Mouse (Mus musculus) erythroid progenitor cell, adult 5-6 weeks (primary cell): ENCODE measurements around the gene Colec11. TPM values are rescaled to one million over a fixed set of nuclear protein-coding genes. Genes with fewer than 3 reads are reported as not detected.
A peak's percentile ranks its signal among the peaks of the same experiment; 100 is the strongest.

ENCODE experiments used
- ATAC-seq: replicated peaks from 2 replicates; pipeline ENCODE4 v1.8.0; 2016; ENCODE audit warnings: moderate number of reproducible peaks, mild to moderate bottlenecking, moderate TSS enrichment, inconsistent platforms; ENCODE audit not compliant: poor library complexity, low FRiP score, severe bottlenecking
- total RNA-seq, 2 experiments: library from RNA; stranded (forward) in 1 of 2; stranded (reverse) in 1 of 2; fragments of 150-400 nt in 1 of 2; fragments of 186-747, 209-891 nt in 1 of 2; gene quantifications; 2 replicates each; pipeline versions ENCODE4 v1.2.3 to v1.2.4; 2015 to 2017; ENCODE audit warnings: low replicate concordance in 2 of 2

Gene Colec11
- total RNA-seq (2015; ENCODE audit: low replicate concordance): not detected in 2 replicates
- total RNA-seq (2017; ENCODE audit: low replicate concordance): not detected in 2 replicates

DNA sequence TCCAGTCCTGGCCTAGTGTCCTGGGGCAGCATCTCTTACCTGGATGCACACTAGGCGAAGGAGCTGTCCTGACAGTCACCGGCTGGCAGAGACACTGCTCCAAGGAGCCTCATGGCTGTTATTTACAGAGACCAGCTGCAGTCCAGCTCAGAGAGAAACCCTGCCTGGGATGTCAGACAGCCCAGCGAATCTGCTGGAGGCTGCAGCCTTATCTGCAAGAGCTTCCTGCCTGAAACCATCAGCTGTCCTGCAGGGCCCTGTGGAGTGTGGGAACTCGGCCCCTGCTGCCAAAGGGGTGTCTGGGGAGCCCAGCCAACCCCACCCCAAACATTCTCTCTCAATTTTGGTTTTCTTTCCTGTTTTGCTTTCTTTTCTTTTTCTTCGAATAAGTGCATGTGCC, at the start of gene Colec11:
TSS of gene Colec11 (minus strand) at position 183 of the 400 bp plus-strand sequence.
- ATAC-seq: no peak

DNA sequence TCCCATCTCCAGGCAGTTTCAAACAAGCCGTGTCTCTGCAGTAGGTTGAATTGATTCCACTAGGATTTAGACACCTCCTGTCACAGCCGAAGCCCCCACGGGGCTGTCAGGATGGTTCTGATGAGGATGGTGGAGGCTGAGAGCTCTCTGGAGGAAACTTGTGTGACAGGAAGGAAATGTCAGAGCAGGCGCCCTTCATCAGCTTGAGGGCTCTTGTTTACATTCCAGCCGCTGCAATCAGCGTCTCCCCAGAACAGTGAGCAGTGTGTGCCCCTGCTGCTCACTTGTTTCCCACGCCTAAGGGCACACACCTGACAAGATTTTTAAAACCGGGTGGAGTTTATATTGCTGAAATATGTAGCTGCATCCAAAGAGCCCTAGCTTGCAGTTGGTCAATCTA, 44.1 kb upstream of the Colec11 start:
- ATAC-seq: no peak

DNA sequence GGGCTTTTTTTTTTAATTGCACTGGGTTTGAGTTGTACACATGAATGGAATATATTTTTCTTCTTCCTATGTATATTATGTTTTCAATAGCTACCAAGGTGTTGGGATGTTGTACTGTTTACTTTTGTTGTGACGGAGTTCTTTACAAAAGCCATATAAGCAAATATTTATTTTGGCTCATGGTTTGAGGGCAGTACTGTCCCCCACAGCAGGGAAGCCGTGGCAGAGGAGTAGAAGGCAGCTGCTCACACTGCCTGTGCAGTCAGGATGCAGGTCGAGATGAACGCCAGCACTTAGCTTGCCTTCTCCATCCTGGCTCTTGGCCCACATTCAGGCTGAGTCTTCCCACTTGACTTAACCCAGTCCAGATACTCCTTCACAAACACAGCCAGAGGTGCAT, 43.6 kb upstream of the Colec11 start:
- ATAC-seq: no peak

DNA sequence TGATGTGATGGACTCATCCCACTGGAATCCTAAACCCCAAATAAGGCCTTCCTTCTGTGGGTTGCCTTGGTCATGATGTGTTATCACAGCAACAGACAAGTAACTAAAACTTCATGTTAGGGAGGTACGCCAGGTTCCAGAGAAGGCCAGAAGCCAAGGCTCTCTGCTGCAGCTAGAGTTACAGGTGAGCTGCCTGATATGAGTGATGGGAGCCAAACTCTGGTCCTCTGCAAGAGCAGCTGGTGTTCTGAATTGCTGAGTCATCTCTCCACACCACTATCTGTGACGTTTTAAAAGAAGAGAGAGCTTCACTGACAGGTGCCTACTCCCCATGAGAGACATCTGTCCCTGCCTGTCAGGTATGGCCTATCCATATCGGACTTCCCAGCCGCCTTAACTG, 39.5 kb upstream of the Colec11 start:
- ATAC-seq: no peak

DNA sequence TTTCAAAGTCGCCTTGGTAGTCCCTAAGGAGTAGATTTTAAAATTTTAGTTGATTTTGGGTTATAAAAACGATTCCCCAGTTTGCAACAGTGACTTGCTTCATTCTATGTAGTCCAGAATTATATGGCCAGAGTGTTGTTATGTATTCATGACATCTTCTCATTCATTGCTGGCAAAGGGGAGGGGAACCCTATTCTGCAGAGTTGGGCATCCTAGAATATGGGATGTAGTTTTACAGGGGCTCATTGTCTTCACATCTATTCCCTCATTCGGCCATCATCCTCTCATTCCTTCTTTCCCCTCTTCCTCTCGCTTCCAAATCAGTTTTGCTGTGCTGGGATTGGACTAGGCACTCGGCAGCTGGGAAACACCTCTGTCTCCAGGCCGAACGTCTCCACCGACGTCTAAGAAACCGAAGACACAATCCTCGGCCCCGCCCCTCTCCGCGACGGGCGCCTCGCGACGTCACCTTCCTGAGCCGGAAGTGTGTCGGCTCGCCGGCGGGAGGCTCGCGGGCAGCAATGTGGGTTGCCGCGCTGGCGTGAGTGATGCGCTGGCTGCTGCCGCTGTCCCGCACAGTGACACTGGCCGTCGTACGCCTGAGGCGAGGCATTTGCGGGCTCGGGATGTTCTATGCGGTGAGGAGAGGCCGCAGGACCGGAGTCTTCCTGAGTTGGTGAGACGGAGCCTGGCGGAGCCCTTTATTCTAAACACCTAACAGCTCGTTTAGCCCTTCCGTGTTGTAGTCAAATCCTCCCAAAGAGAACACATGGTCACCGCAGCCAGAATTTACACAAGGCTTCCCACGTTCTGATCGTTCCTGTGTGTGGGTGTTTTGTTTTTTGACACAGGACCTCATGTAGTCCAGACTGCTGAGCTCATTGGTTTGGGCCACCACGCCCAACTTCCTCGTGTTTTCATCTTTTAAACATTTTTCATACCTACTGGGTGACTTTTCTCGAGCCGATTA, 26.2 kb upstream of the Colec11 start, which contains the start of gene Rnaseh1:
TSS of gene Rnaseh1 (plus strand) at position 462 of the 970 bp plus-strand sequence.
- ATAC-seq: peak; percentile 100

DNA sequence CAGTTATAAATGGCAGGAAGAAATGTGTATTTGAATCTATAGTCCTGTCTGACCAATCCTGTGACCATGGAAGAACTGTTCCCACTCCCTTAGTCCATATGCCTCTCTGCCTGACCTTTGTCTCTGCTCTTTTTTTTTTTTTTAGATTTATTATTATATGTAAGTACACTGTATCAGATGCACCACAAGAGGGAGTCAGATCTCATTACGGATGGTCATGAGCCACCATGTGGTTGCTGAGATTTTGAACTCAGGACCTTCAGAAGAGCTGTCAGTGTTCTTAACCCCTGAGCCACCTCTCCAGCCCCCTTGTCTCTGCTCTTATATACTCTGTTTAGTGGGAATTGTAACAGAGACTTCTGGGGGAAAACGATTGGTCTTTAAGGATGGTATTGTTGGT, 15.6 kb upstream of the Colec11 start:
- no peak for ATAC-seq

DNA sequence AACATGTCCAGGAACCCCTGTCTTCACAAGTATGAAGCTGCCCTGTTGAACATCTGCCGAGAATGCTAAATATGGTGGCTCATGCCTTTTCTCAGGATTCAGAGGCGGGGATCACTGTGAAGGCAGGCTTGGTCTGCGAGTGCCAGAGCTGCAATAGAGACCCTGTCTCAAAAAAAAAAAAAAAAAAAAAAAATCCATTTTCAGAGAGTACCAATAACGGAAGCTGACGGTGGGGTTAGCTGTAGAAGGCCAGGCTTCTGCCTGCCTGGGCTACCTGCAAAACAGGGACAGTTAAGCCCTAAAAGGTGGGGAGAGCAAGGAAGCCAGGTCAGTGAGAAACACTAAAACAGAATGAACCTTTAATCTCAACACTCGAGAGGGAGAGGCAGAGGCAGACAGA, 13.4 kb upstream of the Colec11 start:
- no peak for ATAC-seq

DNA sequence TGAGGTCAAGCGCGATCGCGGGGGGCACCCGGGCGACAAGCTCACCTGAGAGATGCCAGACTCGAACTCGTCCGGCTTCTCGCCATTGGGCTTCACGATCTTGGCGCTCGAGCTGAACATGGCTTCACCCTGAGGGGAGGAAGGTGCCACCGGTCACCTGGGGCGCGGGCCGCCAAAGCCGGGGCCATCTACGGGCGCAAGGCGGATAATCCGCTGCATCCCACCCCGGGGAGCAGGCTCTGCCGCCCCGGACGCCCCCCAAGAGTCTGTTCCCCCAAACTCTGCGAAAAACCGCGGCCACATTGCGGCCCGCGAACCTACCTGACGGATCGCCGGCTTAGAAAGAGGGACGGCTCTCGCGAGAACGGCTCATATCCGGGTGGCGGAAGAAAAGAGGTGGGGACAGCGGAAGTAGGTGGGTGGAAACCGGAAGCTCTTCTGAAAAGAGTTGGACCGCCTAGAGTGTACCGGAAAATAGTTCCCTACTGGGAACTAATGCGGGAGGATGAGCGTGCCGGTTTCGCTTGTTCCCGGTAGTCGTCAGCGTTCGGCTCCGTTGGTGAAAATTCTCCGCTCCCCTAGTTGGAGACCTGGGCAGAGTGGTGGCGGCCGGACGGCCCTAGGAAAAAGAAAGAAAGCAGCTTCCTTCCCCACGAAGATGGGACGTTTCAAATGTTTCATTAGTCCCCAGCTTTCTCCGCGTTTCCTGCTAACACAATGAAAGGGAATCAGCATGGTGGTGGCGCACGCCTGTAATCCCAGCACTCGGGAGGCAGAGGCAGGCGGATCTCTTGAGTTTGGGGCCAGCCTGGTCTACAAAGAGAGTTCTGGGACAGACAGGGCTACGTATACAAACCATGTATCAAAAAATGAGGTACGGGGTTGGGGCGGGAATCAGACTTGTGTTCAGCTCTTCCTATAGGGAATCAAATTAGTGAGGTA, 12.6 kb upstream of the Colec11 start, which contains the start of gene Rps7:
TSS of gene Rps7 (minus strand) at position 419 of the 942 bp plus-strand sequence.
- ATAC-seq: peak; percentile 98

DNA sequence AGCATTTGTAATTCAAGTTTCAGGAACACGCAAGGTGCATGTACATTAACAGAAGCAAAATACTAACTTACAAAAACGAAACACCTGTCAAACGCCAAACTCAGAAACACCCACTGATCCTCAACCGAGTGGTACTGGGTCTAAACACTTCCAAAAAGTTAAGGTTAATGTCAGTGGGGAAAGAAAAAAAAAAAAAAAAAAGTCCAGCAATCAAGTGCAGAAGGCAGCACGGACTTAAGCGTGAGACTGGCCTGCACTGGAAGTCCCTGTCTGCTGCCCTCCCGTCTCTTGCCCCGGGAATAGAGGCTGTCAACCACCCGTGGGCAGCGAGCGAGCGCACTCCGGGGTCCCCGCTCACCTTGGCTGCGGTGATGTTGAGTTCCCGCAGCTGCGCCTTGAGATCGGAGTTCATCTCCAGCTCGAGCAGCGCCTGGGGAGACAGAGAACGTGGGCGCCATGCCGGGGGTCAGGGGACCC, 11.9 kb upstream of the Colec11 start:
- peak; percentile 41; the same call in 1 of the 2 replicates for ATAC-seq

DNA sequence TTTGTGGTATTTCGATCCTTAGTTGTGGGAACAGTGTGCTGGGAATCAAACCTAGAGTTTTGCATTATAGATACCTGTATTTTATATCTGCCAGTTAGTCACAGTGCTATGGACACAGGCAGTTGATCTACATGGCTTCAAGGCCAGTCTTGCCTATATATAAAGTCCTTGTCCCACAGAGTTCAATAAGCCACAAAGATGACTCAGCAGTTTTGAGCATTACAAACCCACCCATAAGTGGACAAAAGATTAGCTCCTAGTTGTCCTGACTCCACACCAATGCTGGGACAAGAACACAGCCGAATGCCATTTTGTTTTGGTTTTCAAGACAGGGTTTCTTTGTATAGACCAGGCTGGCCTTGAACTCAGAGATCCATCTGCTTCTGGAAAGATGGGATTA, 5.3 kb upstream of the Colec11 start:
- no peak for ATAC-seq

DNA sequence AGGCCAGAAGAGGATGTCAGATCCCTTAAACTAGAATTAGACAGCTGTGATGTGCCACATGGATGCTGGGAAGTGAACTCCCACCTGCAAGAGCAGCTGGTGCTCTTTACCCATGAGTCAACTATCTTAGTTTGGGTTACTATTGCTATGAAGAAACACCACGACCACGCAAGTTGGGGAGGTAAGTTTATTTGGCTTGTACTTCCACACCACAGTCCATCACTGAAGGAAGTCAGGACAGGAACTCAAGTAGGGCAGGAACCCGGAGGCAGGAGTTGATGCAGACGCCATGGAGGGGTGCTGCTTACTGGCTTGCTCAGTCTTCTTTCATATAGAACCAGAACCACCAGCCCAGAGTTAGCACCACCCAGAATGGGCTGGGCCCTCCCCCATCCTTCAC, 3.9 kb upstream of the Colec11 start:
- ATAC-seq: no peak

DNA sequence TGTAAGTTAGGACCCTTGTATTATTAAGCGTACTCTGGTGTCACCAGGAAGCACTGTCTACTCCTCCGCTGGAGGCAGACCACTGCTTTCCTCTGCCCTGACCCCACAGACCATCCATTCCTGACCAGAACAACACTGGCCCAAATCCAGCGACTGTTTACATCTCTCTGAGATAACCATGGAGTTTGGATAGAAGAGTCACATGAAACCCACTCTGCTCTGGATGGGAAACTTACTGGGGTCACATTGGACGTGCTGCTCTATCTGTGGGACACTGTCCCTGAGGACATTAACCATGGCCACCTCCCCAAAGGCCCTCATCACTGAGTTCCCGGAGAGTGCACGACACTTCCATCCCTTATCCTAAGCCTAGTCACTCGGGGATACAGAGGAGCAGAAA, 2.2 kb upstream of the Colec11 start:
- no peak for ATAC-seq

DNA sequence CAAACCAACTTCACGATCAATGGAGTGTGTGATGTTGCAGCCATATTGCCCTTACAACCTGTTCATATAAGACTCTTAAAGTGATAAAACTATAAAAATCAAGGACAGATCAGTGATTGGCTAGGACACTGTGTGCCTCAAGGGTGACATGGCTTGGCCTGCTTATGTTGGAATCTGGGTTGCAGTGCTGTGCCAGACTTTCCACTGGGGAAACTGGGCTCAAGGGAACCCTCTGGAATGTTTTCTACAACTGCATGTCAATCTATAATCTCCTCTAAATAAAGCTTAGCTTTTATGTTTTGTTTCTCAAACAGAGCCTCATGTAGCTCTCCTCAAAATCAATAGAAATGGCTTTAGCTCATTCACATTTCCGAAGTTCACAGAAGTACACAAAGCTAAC, 1.1 kb upstream of the Colec11 start:
- ATAC-seq: no peak

DNA sequence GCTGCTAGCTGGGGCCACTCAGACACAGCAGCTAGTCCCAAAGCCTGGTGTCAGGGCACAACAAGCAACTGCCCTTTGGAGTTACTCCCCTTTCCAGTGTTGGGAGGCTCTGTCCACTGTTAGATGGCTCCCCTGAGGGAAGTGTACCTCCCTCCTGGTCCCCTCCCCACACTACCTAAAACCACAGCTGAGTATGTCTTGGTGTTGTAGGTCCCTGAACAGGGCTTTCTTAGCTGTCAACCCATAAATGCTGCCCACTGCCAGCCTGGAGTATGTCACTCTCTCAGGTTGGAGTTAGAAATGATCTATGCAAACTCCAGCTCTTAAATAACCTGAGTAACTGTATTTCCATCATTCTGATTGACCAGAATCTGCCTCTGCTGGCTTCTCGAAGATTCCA, 536 bp downstream of the Colec11 start:
- no peak for ATAC-seq

DNA sequence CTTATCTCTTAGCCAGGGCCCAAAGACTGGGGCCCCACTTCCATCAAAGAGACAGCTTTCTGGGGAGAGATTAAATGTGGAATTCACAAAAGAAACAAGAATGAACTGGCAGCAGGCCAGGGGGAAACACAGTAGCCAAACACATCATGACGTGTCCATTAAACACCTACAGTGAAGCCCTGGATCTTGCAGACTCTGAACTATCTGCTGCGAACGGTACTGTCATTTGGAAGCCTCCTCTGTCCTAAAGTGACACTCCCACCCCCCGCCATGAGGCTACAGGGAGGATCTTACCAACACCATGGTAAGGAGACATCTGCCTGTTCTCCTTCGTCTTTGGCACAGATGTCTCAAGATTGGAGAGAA, 1.0 kb downstream of the Colec11 start:
- no peak for ATAC-seq

DNA sequence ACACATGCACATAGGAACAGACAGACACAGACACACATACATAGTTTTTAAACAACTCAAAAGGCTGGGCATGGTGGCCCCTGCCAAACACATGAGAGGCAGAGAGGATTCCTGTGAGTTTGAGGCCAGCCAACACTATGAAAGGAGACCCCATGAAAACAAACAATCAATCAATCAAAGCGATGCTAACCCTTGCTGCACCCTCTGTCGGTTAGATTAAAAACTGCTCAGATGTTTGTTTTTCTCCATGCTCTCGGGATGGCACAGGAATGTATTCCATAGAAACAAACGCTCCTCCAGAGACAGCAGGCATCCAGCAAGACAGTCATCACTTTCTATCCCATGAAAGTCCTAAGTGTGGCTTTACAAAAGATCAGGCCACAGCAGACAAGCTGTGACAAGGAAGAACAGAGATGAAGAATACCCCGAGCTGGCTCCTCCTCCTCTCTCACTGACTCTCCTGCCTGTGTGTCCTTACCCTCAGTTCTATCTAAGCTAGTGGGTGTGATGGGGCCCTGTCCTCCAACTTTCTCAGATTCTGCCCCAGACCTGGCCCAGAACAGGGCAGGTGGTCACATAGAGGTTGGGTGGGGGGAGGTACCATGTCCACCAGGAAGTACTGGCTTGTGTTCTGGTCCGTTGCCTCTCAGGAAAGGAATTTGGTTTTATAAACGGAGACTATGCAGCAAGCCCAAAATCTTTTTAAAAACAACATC, 1.6 kb downstream of the Colec11 start:
- no peak for ATAC-seq

DNA sequence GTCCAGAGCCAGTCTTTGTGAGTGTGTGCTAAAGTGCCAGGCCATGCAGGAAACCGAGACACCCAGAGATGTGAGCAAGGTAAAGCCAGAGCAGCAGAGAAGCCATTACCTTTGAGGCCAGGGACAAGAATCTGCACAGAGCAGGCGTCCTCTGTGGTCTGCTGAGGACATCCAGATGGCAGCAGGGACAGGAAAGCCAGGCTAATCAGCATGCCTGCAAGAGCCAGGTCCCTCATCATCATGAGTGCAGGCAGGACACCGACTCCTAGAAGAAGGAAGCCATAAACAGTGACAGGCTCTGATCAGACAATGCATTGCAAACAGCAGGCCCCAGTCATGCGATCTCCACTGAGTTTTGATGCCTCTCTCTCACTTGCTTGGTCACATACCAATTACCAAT, 5.9 kb downstream of the Colec11 start:
- ATAC-seq: no peak

DNA sequence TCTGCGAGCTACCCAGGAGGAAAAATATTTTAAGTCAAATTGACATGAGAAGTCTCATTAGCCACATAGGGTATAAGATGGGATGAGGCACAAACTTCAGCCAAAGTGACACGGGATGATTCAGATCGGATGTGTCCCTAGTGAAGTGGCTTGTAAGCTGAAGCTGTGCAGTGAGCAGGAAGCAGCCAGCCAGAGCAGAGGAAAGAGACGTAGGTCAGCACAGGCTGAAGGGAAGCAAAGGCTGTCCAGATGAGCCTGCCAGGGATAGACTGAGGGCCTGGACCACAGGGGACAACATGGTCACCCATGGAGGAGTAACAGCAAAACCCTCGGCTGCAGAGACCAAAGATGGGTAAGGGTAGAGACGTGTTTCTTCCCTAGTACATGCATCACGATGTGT, 8.8 kb downstream of the Colec11 start:
- ATAC-seq: no peak

DNA sequence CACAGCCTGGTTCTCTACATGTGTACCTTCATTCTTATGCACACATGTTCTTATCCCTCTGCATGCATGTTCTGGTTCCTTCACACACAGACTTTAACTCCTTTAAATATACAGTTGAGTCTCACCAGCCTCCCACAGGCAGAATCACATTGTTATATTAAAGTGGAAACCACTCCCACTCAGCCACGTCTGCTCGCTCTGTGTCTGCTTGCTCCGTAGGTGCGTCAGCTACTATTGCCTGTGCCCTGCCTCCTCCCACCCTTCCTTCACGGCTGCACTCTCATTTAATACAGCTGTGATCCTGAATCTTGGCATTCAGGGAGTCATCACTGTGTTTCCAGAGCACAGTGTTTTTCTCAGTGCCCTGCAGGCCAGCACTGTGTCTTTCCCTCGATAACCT, 10.8 kb downstream of the Colec11 start:
- ATAC-seq: no peak
